7 mouse cellular contexts compared by ENCODE assay signal in the genomic region with DNA sequence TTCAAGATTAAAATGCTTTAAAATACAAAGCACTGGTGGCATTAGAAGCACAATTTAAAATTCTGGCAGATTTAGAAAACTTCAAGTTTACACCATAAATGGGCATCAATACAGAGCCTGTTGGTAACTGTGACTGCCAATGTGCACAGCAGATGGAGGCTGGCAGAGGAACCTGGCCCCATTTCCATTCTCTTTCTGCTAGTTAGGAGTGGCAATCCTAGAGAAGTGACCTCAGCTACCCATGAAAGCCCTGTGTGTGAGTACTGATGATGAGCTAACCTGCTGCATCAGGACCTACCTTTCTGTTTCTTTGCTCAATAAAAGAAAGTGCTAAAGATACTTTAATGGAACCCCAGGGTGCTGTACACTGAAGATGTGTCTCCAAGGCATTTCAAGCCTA. TPM values are rescaled to one million over a fixed set of nuclear protein-coding genes. Genes with fewer than 3 reads are reported as not detected.
A peak's percentile ranks its signal among the peaks of the same experiment; 100 is the strongest.
DNase-seq lines count a peak whose midpoint lies in the region.

No protein-coding gene starts in this region.

- DNase-seq in right cerebral cortex, adult 18-20 months: peak; percentile 41
- DNase-seq in right cerebral cortex, postnatal 14 days: no peak
- peak; percentile 87 to 88 for DNase-seq in cerebellum, postnatal 10 days
- DNase-seq in layer of hippocampus, postnatal 10 days (ENCODE audit: low spot score in 2 of 2): peak; percentile 62 to 67
- DNase-seq in thymus, postnatal 25 days: no peak
- DNase-seq in spleen, adult 12 weeks (ENCODE audit: low spot score): no peak
- no peak for DNase-seq in gastrocnemius, adult 18-20 months (ENCODE audit: low spot score)

RNA-seq across cellular contexts. Expression of a gene that starts 43.8 kb away (rescaled TPM):
- total RNA-seq in layer of hippocampus, postnatal 10 days (2021): 100 to 1,000 TPM; 808 to 852 TPM
- total RNA-seq in gastrocnemius, adult 18-20 months (2021): 100 to 1,000 TPM; 149 to 185 TPM

Comparison
In these comparisons a context has a peak if more than half of its experiments do, and no peak if none do; other contexts are left out.
1. DNase-seq: peak in right cerebral cortex, adult 18-20 months (single experiment), cerebellum, postnatal 10 days (2 of 2) and layer of hippocampus, postnatal 10 days (2 of 2); none in right cerebral cortex, postnatal 14 days (single experiment), thymus, postnatal 25 days (single experiment), spleen, adult 12 weeks (single experiment) and gastrocnemius, adult 18-20 months (single experiment).
2. RNA of a gene that starts 43.8 kb away (total RNA-seq): 808 to 852 TPM in layer of hippocampus, postnatal 10 days; 149 to 185 TPM in gastrocnemius, adult 18-20 months; every median in the first group is over 4 times any median in the second.